Mouse (Mus musculus) embryonic facial prominence, embryonic 13.5 days (tissue): ENCODE data around the gene Cyfip2. TPM values are rescaled to one million over a fixed set of nuclear protein-coding genes. Genes with fewer than 3 reads are reported as not detected.

Experiments
- ATAC-seq: fragments of 200-750 bp; cut with Nextera tagmentation; 2 replicates; pipeline ENCODE4 v1.8.0; 2017; ENCODE audit warnings: low read depth; ENCODE audit not compliant: insufficient number of reproducible peaks, insufficient read depth, low FRiP score, low TSS enrichment
- H3K27ac ChIP-seq: fragments of 300-500 bp; sonication (generic); 2 replicates; pipeline ENCODE4 v1.5.1; 2015; ENCODE audit warnings: moderate library complexity, mild to moderate bottlenecking, inconsistent platforms
- H3K27me3 ChIP-seq: fragments of 300-500 bp; sonication (generic); 2 replicates; pipeline ENCODE4 v1.6.1; 2015; ENCODE audit warnings: mild to moderate bottlenecking, inconsistent platforms
- H3K36me3 ChIP-seq: fragments of 300-500 bp; sonication (generic); 2 replicates; pipeline ENCODE4 v1.6.1; 2015; ENCODE audit warnings: mild to moderate bottlenecking, inconsistent platforms
- H3K4me1 ChIP-seq: fragments of 300-500 bp; sonication (generic); 2 replicates; pipeline ENCODE4 v1.6.1; 2015; ENCODE audit warnings: inconsistent platforms
- H3K4me2 ChIP-seq: fragments of 300-500 bp; sonication (generic); 2 replicates; pipeline ENCODE4 v1.6.1; 2015; ENCODE audit warnings: moderate library complexity, mild to moderate bottlenecking, inconsistent platforms
- H3K4me3 ChIP-seq: fragments of 300-500 bp; sonication (generic); 2 replicates; pipeline ENCODE4 v1.5.1; 2015; ENCODE audit warnings: mild to moderate bottlenecking, inconsistent platforms
- H3K9ac ChIP-seq: fragments of 300-500 bp; sonication (generic); 2 replicates; pipeline ENCODE4 v1.6.1; 2015; ENCODE audit warnings: mild to moderate bottlenecking, inconsistent platforms
- H3K9me3 ChIP-seq: fragments of 300-500 bp; sonication (generic); 2 replicates; pipeline ENCODE4 v1.6.1; 2016; ENCODE audit warnings: inconsistent platforms
- WGBS: fragments of 180-500 bp; shearing (Covaris S2); methylation state at CpG from one replicate; pipeline ENCODE4 v1.1.7; 2015; ENCODE audit warnings: mixed read lengths; 5-methylcytosine and 5-hydroxymethylcytosine counted together
- polyA plus RNA-seq: library from polyadenylated mRNA; unstranded; fragments of >200 nt; fragmentation: Nextera tagmentation; extraction: Ambion mirVana; gene quantifications from 2 replicates; pipeline ENCODE4 v1.2.1, GENCODE M21; 2015

Cyfip2 gene
- polyA plus RNA-seq, 1 experiment from 2014 or later = 8.9 TPM

DNA sequence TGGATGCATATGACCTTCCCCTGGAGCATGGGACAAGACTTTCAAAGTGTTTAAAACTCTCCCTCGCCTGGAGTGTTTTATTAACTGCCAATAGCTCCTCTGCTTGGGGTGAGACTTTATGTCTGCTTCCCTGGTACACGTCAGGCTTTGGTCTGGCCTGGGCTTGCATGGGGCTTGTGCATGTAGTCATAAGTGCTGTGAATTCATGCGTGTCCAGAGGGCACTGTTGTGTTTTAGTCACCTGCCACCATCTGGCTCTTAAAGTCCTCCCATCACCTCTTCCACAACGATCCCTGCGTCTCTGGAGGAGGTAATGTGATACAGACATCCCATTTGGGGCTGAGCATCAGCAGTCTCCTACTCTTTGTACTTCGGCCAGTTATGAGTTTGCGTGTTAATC is 8.9 kb upstream of the Cyfip2 start:
- Histone ChIP-seq H3K4me2 (no peak overlapping the region), H3K4me3 (no peak overlapping the region), H3K36me3 (no peaks in the 10 kb centered on the region), H3K27ac (no peak overlapping the region), H3K27me3 (no peaks in the 10 kb centered on the region), H3K9me3 (no peaks in the 10 kb centered on the region), H3K4me1 (peaks cover 8% of the 10 kb centered on the region; the same call in 1 of the 2 replicates), H3K9ac (no peak overlapping the region)
- no peak for ATAC-seq
- WGBS = 46% methylated on average over 7 of the region's 7 CpGs

- Histone ChIP-seq H3K4me3 (no peak overlapping the region), H3K9me3 (no peaks in the 10 kb centered on the region), H3K9ac (no peak overlapping the region), H3K4me2 (no peak overlapping the region), H3K36me3 (no peaks in the 10 kb centered on the region), H3K27me3 (peaks cover 16% of the 10 kb centered on the region), H3K27ac (no peak overlapping the region), H3K4me1 (peaks cover 34% of the 10 kb centered on the region)
- no peak for ATAC-seq
- 53% methylated on average over 7 of the region's 7 CpGs for WGBS
Observed at GRCm38 (mm10) chr11:46314534-46314933, 1.9 kb upstream of the Cyfip2 start.

DNA sequence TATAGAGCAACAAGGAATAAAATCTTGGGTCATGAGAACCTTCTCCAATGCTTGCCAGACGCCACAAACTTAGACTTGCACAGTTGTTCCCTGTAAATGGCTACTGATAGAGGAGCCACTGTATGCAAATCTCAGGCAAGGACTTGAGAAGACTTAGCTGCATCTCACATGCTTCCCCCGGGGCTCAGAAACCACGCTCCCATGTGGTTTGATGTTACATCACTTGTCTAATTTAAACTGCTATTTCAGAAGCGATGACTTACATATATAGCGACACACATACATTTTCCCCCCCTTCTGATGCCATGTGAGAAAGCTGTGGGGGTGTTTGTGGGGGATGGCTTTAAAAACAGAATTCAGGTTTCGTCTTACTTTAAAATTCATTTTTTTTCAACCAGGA is 1.2 kb upstream of the Cyfip2 start:
- 46% methylated on average over 6 of the region's 6 CpGs for WGBS
- H3K4me3 ChIP-seq = no peak overlapping the region
- no peak overlapping the region for H3K4me2 ChIP-seq
- no peak overlapping the region for H3K9ac ChIP-seq
- no peaks in the 10 kb centered on the region for H3K36me3 ChIP-seq
- no peak for ATAC-seq
- peaks cover 16% of the 10 kb centered on the region for H3K27me3 ChIP-seq
- H3K27ac ChIP-seq = no peak overlapping the region
- no peaks in the 10 kb centered on the region for H3K9me3 ChIP-seq
- peaks cover 41% of the 10 kb centered on the region for H3K4me1 ChIP-seq

DNA sequence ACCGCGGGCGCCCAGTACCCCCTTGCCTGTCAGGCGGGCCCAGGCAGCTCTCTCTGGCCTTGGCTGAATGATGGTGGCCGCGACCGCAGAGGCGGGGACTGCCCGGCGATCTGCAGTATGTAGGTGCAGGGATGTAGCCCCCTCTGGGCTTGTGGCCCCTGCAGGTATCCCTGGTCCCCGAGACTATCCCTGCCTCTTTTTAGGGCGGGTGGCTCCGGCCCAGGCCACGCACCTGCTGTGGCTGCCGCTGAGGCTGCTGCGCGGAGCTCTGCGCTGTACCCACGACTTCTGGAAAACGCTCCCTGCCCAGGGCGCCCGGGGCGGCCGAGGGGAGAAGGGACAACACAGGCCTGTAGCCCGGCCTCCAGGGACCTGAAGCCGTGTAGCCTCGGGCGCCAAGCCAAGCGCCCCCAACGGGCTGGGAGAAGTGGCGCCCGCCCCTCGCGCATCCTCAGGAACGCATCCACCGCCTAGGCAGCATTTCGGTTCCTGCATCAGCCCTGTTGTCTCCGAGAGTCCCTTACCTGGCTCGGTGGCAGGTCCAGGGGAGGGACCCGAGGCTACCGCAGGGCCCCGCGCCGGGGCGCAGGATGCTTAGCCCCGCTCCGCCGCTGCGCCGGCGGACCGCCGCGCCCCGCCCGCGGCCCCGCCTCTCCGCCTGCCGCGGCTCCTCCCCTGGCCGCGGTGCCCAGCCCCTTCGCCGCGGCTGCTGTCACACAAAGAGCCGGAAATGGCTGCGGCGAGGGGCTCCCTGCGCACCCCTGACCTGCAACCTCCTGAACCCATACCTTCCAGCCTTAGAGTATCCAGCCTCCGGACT is 746 bp downstream of the Cyfip2 start:
- ATAC-seq = peak; percentile 74
- Histone ChIP-seq H3K27me3 (peaks cover 16% of the 10 kb centered on the region), H3K4me3 (peak overlapping the region; percentile 67), H3K4me1 (peaks cover 41% of the 10 kb centered on the region), H3K36me3 (no peaks in the 10 kb centered on the region), H3K9me3 (no peaks in the 10 kb centered on the region), H3K4me2 (peak overlapping the region; percentile 97), H3K27ac (no peak overlapping the region), H3K9ac (peak overlapping the region; percentile 73)
- WGBS = under 1% methylated on average over 63 of the region's 71 CpGs

GRCm38 (mm10) chr11:46311181-46311702 is 1.4 kb downstream of the Cyfip2 start:
- no peaks in the 10 kb centered on the region for H3K36me3 ChIP-seq
- WGBS = 11% methylated on average over 14 of the region's 14 CpGs
- peak overlapping the region; percentile 97 for H3K4me2 ChIP-seq
- peak overlapping the region; percentile 73 for H3K9ac ChIP-seq
- no peaks in the 10 kb centered on the region for H3K9me3 ChIP-seq
- ATAC-seq = peak; percentile 18; the same call in 1 of the 2 replicates
- H3K27ac ChIP-seq = no peak overlapping the region
- H3K4me1 ChIP-seq = peaks cover 41% of the 10 kb centered on the region
- H3K27me3 ChIP-seq = peaks cover 16% of the 10 kb centered on the region
- peak overlapping the region; percentile 67 for H3K4me3 ChIP-seq

DNA sequence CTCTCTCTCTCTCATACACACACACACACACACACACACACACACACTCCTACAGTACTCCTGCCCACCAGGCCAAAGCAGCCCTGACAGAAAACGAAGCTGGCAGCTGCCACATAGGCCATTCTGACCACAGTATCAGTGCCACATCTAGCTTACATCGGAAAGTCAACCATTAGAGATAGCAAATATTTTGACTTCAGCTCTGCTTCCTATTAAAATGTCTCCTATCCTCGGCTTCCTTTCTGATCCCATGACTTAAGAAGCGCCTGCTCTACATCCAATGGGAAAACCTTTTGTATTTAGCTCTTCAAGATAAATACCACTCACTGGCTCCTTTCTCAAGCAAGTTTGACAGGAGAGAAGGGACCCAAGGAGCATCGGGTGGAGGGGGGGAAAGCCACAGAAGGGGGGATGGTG is 2.0 kb downstream of the Cyfip2 start:
- ATAC-seq = no peak
- WGBS = 51% methylated on average over 5 of the region's 5 CpGs
- Histone ChIP-seq H3K9me3 (no peaks in the 10 kb centered on the region), H3K9ac (no peak overlapping the region), H3K4me2 (peak overlapping the region; percentile 97), H3K4me1 (peaks cover 41% of the 10 kb centered on the region), H3K27ac (no peak overlapping the region), H3K27me3 (peaks cover 16% of the 10 kb centered on the region), H3K36me3 (no peaks in the 10 kb centered on the region), H3K4me3 (peak overlapping the region; percentile 67; the same call in 1 of the 2 replicates)

DNA sequence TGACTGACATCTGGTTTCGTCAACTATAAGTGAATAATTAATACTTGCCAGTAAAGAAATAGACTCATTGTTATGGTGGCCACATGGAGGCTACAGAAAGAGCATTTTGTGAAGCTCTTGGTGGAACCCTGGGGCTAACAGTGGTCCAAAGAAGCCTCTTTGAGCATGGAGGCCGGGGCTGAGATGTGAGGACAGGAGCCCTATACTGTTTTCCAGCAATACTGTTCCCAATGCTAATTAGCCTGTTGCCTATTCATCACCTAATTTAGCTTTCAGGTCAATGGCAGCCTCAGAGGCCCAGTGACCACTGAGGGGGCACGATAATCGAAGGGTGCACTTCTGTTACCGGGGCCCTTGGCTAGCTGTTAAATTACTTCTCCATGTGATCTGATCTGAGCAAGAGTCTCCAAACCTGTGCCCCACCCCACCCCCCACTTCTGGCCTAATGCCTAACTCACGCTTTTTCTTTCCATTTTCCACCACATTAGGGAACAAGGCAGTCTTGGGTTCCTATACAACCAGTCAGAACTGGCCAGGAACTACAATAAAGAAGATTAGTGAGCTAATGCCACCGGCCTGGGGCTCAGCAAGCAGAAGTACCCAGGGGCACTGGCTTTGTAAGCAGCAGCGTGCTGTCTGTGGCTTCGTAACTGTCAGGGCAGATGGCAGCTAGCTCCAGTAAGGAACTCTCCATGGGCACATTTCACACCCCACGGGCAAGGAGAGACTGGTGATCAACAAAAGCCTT is 2.7 kb downstream of the Cyfip2 start:
- no peak overlapping the region for H3K9ac ChIP-seq
- ATAC-seq = no peak

DNA sequence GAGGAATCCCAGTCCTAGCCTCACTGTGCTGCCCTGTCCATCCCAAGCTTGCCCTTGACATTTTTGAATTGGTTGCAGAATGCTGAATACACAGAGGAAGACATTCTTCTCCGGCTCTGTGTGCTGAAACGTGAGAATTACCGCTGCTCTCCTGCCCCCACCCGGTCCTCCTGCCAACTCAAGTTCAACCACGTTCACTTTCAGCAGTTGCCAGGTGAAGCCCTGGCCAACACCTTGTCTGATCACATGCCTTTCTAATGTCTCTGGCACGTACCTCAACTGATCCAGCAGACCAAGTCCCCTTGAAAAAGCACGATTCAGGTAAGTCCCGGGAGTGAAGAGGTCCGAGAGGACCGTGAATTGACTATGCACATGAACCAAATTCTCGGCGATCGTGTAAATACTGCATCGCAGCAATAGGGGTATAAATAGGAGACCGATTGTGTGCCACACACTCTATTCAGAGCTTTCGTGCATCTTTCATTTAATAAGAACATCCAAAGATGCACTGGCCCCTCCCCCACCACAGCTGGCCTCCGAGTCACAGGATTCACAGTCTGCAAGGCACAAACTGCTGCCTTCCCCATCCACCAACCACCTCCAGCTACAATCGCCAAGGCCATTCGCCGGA is 3.4 kb downstream of the Cyfip2 start:
- H3K36me3 ChIP-seq = no peaks in the 10 kb centered on the region
- peak overlapping the region; percentile 24 for H3K4me2 ChIP-seq
- no peak overlapping the region for H3K9ac ChIP-seq
- no peak overlapping the region for H3K4me3 ChIP-seq
- no peak overlapping the region for H3K27ac ChIP-seq
- H3K4me1 ChIP-seq = peaks cover 40% of the 10 kb centered on the region
- WGBS = 69% methylated on average over 20 of the region's 20 CpGs
- no peak for ATAC-seq
- peaks cover 16% of the 10 kb centered on the region for H3K27me3 ChIP-seq
- no peaks in the 10 kb centered on the region for H3K9me3 ChIP-seq

More for the DNA sequence above, 2.7 kb downstream of the Cyfip2 start:
- H3K27ac ChIP-seq = no peak overlapping the region
- 50% methylated on average over 10 of the region's 10 CpGs for WGBS
- no peaks in the 10 kb centered on the region for H3K36me3 ChIP-seq
- no peaks in the 10 kb centered on the region for H3K9me3 ChIP-seq
- H3K27me3 ChIP-seq = peaks cover 16% of the 10 kb centered on the region
- H3K4me3 ChIP-seq = no peak overlapping the region
- H3K4me2 ChIP-seq = peak overlapping the region; percentile 97
- H3K4me1 ChIP-seq = peaks cover 42% of the 10 kb centered on the region

- H3K9ac ChIP-seq = no peak overlapping the region
- H3K27me3 ChIP-seq = peaks cover 13% of the 10 kb centered on the region
- ATAC-seq = no peak
- peaks cover 35% of the 10 kb centered on the region for H3K4me1 ChIP-seq
- H3K4me2 ChIP-seq = no peak overlapping the region
- no peak overlapping the region for H3K27ac ChIP-seq
- H3K36me3 ChIP-seq = no peaks in the 10 kb centered on the region
- H3K4me3 ChIP-seq = no peak overlapping the region
- H3K9me3 ChIP-seq = no peaks in the 10 kb centered on the region
- WGBS = 88% methylated on average over 11 of the region's 11 CpGs
Observed at GRCm38 (mm10) chr11:46308271-46308974, 4.2 kb downstream of the Cyfip2 start.

- WGBS = 92% methylated on average over 7 of the region's 7 CpGs
- ATAC-seq = no peak
- Histone ChIP-seq H3K36me3 (no peaks in the 10 kb centered on the region), H3K27me3 (peaks cover 13% of the 10 kb centered on the region), H3K9me3 (no peaks in the 10 kb centered on the region), H3K4me1 (peaks cover 34% of the 10 kb centered on the region), H3K27ac (no peak overlapping the region), H3K9ac (no peak overlapping the region), H3K4me3 (no peak overlapping the region), H3K4me2 (no peak overlapping the region)
Observed at GRCm38 (mm10) chr11:46307768-46308167, 4.9 kb downstream of the Cyfip2 start.

- Histone ChIP-seq H3K4me3 (no peak overlapping the region), H3K27me3 (peaks cover 9% of the 10 kb centered on the region), H3K9me3 (no peaks in the 10 kb centered on the region), H3K4me2 (no peak overlapping the region), H3K9ac (no peak overlapping the region), H3K36me3 (no peaks in the 10 kb centered on the region), H3K27ac (no peak overlapping the region), H3K4me1 (peaks cover 31% of the 10 kb centered on the region)
- ATAC-seq = no peak
- whole genome bisulfite sequencing = 87% methylated on average over 7 of the region's 7 CpGs
Observed at GRCm38 (mm10) chr11:46306776-46307175, 5.9 kb downstream of the Cyfip2 start.
